Mouse (Mus musculus): Measurements from ENCODE around the gene Rdh5. TPM values are rescaled to one million over a fixed set of nuclear protein-coding genes. Genes with fewer than 3 reads are reported as not detected.

Rdh5 gene
- total and polyA plus RNA-seq, 2 experiments from 2014 or later = 21.0 to 24.8 TPM

DNA sequence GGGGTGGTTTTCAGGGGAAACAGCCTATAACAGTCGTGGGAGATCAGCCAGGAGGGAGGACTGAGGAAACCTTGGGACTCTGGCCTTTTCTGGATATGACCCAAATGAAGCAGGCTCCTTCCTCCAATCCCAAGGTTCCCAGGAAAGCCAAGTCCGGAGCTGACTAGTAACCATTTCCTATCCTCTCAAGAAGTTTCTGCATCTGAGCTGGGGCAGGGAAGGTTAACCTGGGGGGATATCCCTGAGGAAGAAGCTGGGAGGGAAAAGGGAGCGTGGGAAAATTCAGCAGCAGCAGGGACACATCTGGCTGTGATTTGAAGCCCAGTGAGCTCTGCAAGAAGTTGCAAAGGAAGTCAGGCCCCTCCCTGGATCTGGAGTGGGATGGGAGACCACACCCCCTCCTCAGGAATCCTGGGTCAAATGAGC is 1.9 kb downstream of the Rdh5 start:
- Histone ChIP-seq H3K27ac (peak overlapping the region; percentile 95), H3K9ac (replicated peaks; ENCODE audit: low read length) (no peak overlapping the region), H3K27me3 (ENCODE audit: insufficient read depth, low read length) (no peaks in the 10 kb centered on the region), H3K4me2 (ENCODE audit: low read depth, low read length) (no peak overlapping the region), H3K36me3 (ENCODE audit: insufficient read depth, low read length) (no peaks in the 10 kb centered on the region; the same call in 1 of the 2 replicates), H3K4me3 (ENCODE audit: low read length) (no peak overlapping the region), H3K4me1 (ENCODE audit: insufficient read depth, low read length) (peaks cover 23% of the 10 kb centered on the region), H3K9me3 (ENCODE audit: low read length) (no peaks in the 10 kb centered on the region)
- WGBS = 56% methylated on average over 3 of the region's 3 CpGs
- no peak for ATAC-seq
- no peak for TF ChIP-seq CTCF (IDR thresholded peaks at IDR 0.05; ENCODE audit: low read depth)
- DNase-seq (ENCODE audit: low spot score) = no peak

GRCm38 (mm10) chr10:128919966-128920365 is 2.7 kb downstream of the Rdh5 start:
- Histone ChIP-seq H3K4me2 (ENCODE audit: low read depth, low read length) (no peak overlapping the region), H3K36me3 (ENCODE audit: insufficient read depth, low read length) (no peaks in the 10 kb centered on the region; the same call in 1 of the 2 replicates), H3K27ac (peak overlapping the region; percentile 89), H3K4me3 (ENCODE audit: low read length) (no peak overlapping the region), H3K9me3 (ENCODE audit: low read length) (no peaks in the 10 kb centered on the region), H3K27me3 (ENCODE audit: insufficient read depth, low read length) (no peaks in the 10 kb centered on the region), H3K4me1 (ENCODE audit: insufficient read depth, low read length) (peaks cover 23% of the 10 kb centered on the region), H3K9ac (replicated peaks; ENCODE audit: low read length) (no peak overlapping the region; the same call in 1 of the 2 replicates)
- no peak for ATAC-seq
- no peak for TF ChIP-seq CTCF (IDR thresholded peaks at IDR 0.05; ENCODE audit: low read depth)
- DNase-seq (ENCODE audit: low spot score) = no peak
- WGBS = 75% methylated on average over 7 of the region's 7 CpGs

- H3K4me3 ChIP-seq (ENCODE audit: low read length) = no peak overlapping the region
- peaks cover 22% of the 10 kb centered on the region for H3K4me1 ChIP-seq (ENCODE audit: insufficient read depth, low read length)
- peak; percentile 73 for DNase-seq (ENCODE audit: low spot score)
- WGBS = 9% methylated on average over 6 of the region's 6 CpGs
- peak; percentile 36 for ATAC-seq
- no peaks in the 10 kb centered on the region for H3K9me3 ChIP-seq (ENCODE audit: low read length)
- H3K4me2 ChIP-seq (ENCODE audit: low read depth, low read length) = peak overlapping the region; percentile 1; the same call in 1 of the 2 replicates
- H3K27me3 ChIP-seq (ENCODE audit: insufficient read depth, low read length) = no peaks in the 10 kb centered on the region
- TF ChIP-seq CTCF (IDR thresholded peaks at IDR 0.05; ENCODE audit: low read depth) = no peak
- H3K27ac ChIP-seq = peak overlapping the region; percentile 89
- H3K9ac ChIP-seq (replicated peaks; ENCODE audit: low read length) = no peak overlapping the region; the same call in 1 of the 2 replicates
- no peaks in the 10 kb centered on the region; the same call in 1 of the 2 replicates for H3K36me3 ChIP-seq (ENCODE audit: insufficient read depth, low read length)
Measured at GRCm38 (mm10) chr10:128919203-128919631, 3.5 kb downstream of the Rdh5 start.

- H3K9ac ChIP-seq (replicated peaks; ENCODE audit: low read length) = no peak overlapping the region; the same call in 1 of the 2 replicates
- peak overlapping the region; percentile 1; the same call in 1 of the 2 replicates for H3K4me2 ChIP-seq (ENCODE audit: low read depth, low read length)
- ATAC-seq (peak; percentile 20), DNase-seq (ENCODE audit: low spot score) (peak; percentile 78)
- TF ChIP-seq CTCF (IDR thresholded peaks at IDR 0.05; ENCODE audit: low read depth) = peak; percentile 11; the same call in 1 of the 2 replicates
- 36% methylated on average over 7 of the region's 7 CpGs for WGBS
- peaks cover 16% of the 10 kb centered on the region for H3K4me1 ChIP-seq (ENCODE audit: insufficient read depth, low read length)
- H3K27me3 ChIP-seq (ENCODE audit: insufficient read depth, low read length) = no peaks in the 10 kb centered on the region
- no peaks in the 10 kb centered on the region; the same call in 1 of the 2 replicates for H3K36me3 ChIP-seq (ENCODE audit: insufficient read depth, low read length)
- H3K4me3 ChIP-seq (ENCODE audit: low read length) = no peak overlapping the region
- no peaks in the 10 kb centered on the region for H3K9me3 ChIP-seq (ENCODE audit: low read length)
- H3K27ac ChIP-seq = peak overlapping the region; percentile 89
Measured at GRCm38 (mm10) chr10:128918246-128918645, 4.4 kb downstream of the Rdh5 start.

GRCm38 (mm10) chr10:128917400-128917799 is 5.3 kb downstream of the Rdh5 start:
- Histone ChIP-seq H3K4me1 (ENCODE audit: insufficient read depth, low read length) (peaks cover 13% of the 10 kb centered on the region), H3K4me2 (ENCODE audit: low read depth, low read length) (no peak overlapping the region), H3K36me3 (ENCODE audit: insufficient read depth, low read length) (no peaks in the 10 kb centered on the region; the same call in 1 of the 2 replicates), H3K27me3 (ENCODE audit: insufficient read depth, low read length) (no peaks in the 10 kb centered on the region), H3K4me3 (ENCODE audit: low read length) (no peak overlapping the region), H3K27ac (peak overlapping the region; percentile 89; the same call in 1 of the 2 replicates), H3K9ac (replicated peaks; ENCODE audit: low read length) (0 out of 2 replicates have a peak overlapping the region, but pooled peaks have one; percentile 18), H3K9me3 (ENCODE audit: low read length) (no peaks in the 10 kb centered on the region)
- 71% methylated on average over 6 of the region's 6 CpGs for WGBS
- no peak for DNase-seq (ENCODE audit: low spot score)
- ATAC-seq = no peak
- no peak for TF ChIP-seq CTCF (IDR thresholded peaks at IDR 0.05; ENCODE audit: low read depth)

GRCm38 (mm10) chr10:128916665-128917064 is 6.0 kb downstream of the Rdh5 start:
- ATAC-seq (no peak), DNase-seq (ENCODE audit: low spot score) (no peak)
- no peaks in the 10 kb centered on the region; the same call in 1 of the 2 replicates for H3K36me3 ChIP-seq (ENCODE audit: insufficient read depth, low read length)
- no peak overlapping the region for H3K27ac ChIP-seq
- TF ChIP-seq CTCF (IDR thresholded peaks at IDR 0.05; ENCODE audit: low read depth) = no peak
- peaks cover 6% of the 10 kb centered on the region for H3K4me1 ChIP-seq (ENCODE audit: insufficient read depth, low read length)
- H3K4me2 ChIP-seq (ENCODE audit: low read depth, low read length) = no peak overlapping the region
- H3K4me3 ChIP-seq (ENCODE audit: low read length) = no peak overlapping the region
- H3K27me3 ChIP-seq (ENCODE audit: insufficient read depth, low read length) = no peaks in the 10 kb centered on the region
- no peak overlapping the region for H3K9ac ChIP-seq (replicated peaks; ENCODE audit: low read length)
- 90% methylated on average over 3 of the region's 3 CpGs for WGBS
- no peaks in the 10 kb centered on the region for H3K9me3 ChIP-seq (ENCODE audit: low read length)

DNA sequence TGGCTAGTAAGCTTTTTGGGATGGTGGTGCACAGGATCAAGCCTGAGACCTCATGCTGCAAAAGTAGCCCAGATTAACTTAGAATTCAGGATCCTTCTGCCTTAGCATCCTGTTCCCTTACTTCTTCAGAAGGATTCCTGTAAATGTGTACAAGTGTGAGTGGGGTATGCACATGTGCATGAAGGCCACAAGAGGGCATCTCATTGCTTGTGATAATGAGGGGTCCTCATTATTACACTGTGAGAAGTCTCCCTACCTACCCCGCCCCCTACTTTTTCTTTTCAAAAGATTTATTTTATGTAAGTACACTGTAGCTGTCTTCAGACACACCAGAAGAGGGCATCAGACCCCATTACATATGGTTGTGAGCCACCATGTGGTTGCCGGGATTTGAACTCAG is 7.1 kb downstream of the Rdh5 start:
- Histone ChIP-seq H3K9me3 (ENCODE audit: low read length) (no peaks in the 10 kb centered on the region), H3K36me3 (ENCODE audit: insufficient read depth, low read length) (no peaks in the 10 kb centered on the region; the same call in 1 of the 2 replicates), H3K27me3 (ENCODE audit: insufficient read depth, low read length) (no peaks in the 10 kb centered on the region), H3K4me2 (ENCODE audit: low read depth, low read length) (no peak overlapping the region), H3K4me3 (ENCODE audit: low read length) (no peak overlapping the region), H3K9ac (replicated peaks; ENCODE audit: low read length) (no peak overlapping the region), H3K4me1 (ENCODE audit: insufficient read depth, low read length) (no peaks in the 10 kb centered on the region), H3K27ac (no peak overlapping the region)
- DNase-seq (ENCODE audit: low spot score) (peak; percentile 25), ATAC-seq (no peak)
- peak; percentile 56 for TF ChIP-seq CTCF (IDR thresholded peaks at IDR 0.05; ENCODE audit: low read depth)
- 91% methylated on average over 2 of the region's 2 CpGs for WGBS
